23 mouse cellular contexts compared by ENCODE assay signal in the genomic region with DNA sequence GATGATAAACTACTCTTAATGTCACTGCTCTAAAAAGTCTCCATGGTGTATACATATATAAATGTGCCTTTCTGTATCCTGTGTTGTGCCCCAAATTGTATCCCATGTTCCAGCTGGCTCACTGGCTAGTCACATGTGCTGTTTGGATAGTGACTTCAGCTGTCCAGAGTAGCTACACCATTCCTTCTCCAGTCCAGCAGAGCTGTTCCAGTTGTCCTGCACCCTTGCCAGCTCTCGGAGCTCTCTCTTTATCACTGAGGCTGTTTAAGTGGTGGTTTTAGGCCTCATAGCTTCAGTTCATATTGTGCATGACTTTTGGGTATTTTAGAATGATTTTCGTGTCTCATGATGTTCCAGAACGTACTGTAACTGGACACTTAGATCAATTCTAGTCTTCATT. TPM values are rescaled to one million over a fixed set of nuclear protein-coding genes. Genes with fewer than 3 reads are reported as not detected.
DNase-seq lines count a peak whose midpoint lies in the region; ATAC-seq and TF ChIP-seq lines count a peak whose summit lies in the region.
"Had no signal": no experiment of that assay in that cellular context is flagged by ENCODE, and none has a peak within 500 bp of the region (broad histone marks: within the 10 kb centered on the region; RNA-seq: fewer than 3 reads in every experiment).

No protein-coding gene starts in this region.

- peak overlapping the region; percentile 61 for H3K27ac ChIP-seq in gastrocnemius, adult 2 months
- no peak overlapping the region for H3K27ac ChIP-seq in heart, embryonic 12.5 days (ENCODE audit: poor library complexity, severe bottlenecking)
- H3K27ac ChIP-seq in lung, postnatal 0 days (ENCODE audit: low read length), result no peak overlapping the region
- H3K27ac ChIP-seq: embryonic facial prominence, embryonic 15.5 days; heart, adult 2 months; hindbrain, embryonic 13.5 days; limb, embryonic 10.5 days; midbrain, embryonic 12.5 days had no signal

- intact Hi-C loops in gastrocnemius, adult 2 months (cut with DNase I), result no loop called here
- intact Hi-C loops in gastrocnemius, postnatal 36 days (cut with DNase I), result no loop called here
- intact Hi-C loops in heart, postnatal 10 days (cut with DNase I), result no loop called here

- H3K9ac ChIP-seq in heart, embryonic 12.5 days, result no peak overlapping the region
- H3K9ac ChIP-seq in lung, postnatal 0 days (replicated peaks; ENCODE audit: low read depth), result no peak overlapping the region
- H3K9ac ChIP-seq: embryonic facial prominence, embryonic 15.5 days; hindbrain, embryonic 13.5 days; liver, postnatal 0 days; midbrain, embryonic 12.5 days had no signal

- no peak for ATAC-seq in heart, embryonic 12.5 days (ENCODE audit: insufficient number of reproducible peaks, low FRiP score)
- ATAC-seq in lung, postnatal 0 days, result peak; percentile 46
- ATAC-seq: CD4-positive, CD25-positive, alpha-beta regulatory T cell, adult 4 months; forebrain, embryonic 14.5 days; liver, postnatal 0 days had no signal

- no peak for TF ChIP-seq POLR2A in myocyte (IDR thresholded peaks at IDR 0.05; ENCODE audit: insufficient read length, low read depth)

- TF ChIP-seq EP300 in lung, postnatal 0 days (IDR thresholded peaks at IDR 0.05), result peak; percentile 34

- H3K36me3 ChIP-seq in heart, embryonic 12.5 days, result peaks cover 16% of the 10 kb centered on the region
- H3K36me3 ChIP-seq in lung, postnatal 0 days (ENCODE audit: insufficient read depth, low read length), result no peaks in the 10 kb centered on the region
- no peaks in the 10 kb centered on the region for H3K36me3 ChIP-seq in myocyte (ENCODE audit: control insufficient read depth, insufficient read depth)

- H3K79me2 ChIP-seq in myocyte (ENCODE audit: control insufficient read depth, insufficient read depth), result no peaks in the 10 kb centered on the region

- WGBS in heart, embryonic 12.5 days, result 80% methylated on average over 3 of the region's 3 CpGs
- WGBS in lung, postnatal 0 days, result 46% methylated on average over 3 of the region's 3 CpGs

- H3K4me2 ChIP-seq in heart, embryonic 12.5 days, result no peak overlapping the region
- H3K4me2 ChIP-seq in lung, postnatal 0 days (replicated peaks; ENCODE audit: low read depth, low read length), result no peak overlapping the region
- no peak overlapping the region for H3K4me2 ChIP-seq in myocyte (ENCODE audit: low read depth)
- H3K4me2 ChIP-seq: embryonic facial prominence, embryonic 15.5 days; hindbrain, embryonic 13.5 days; midbrain, embryonic 12.5 days had no signal

- H3K4me3 ChIP-seq in gastrocnemius, adult 2 months, result no peak overlapping the region
- H3K4me3 ChIP-seq in heart, embryonic 12.5 days, result no peak overlapping the region
- no peak overlapping the region for H3K4me3 ChIP-seq in lung, postnatal 0 days (ENCODE audit: low read depth, low read length)
- no peak overlapping the region for H3K4me3 ChIP-seq in myocyte
- H3K4me3 ChIP-seq: embryonic facial prominence, embryonic 15.5 days; heart, adult 2 months; hindbrain, embryonic 13.5 days; limb, embryonic 10.5 days; midbrain, embryonic 12.5 days had no signal

- DNase-seq in gastrocnemius, adult 2 months, result peak; percentile 43
- DNase-seq in gastrocnemius, postnatal 36 days, result no peak
- DNase-seq in heart, postnatal 10 days, result peak; percentile 32 to 49
- DNase-seq in lung, postnatal 0 days (ENCODE audit: low spot score), result peak; percentile 50
- no peak for DNase-seq in lung, postnatal 36 days
- DNase-seq in right cerebral cortex, postnatal 14 days, result no peak
- DNase-seq: adrenal gland, postnatal 36 days; cerebellum, adult 9-10 months; kidney, adult 8-10 months; kidney, postnatal 10 days; liver; liver, postnatal 0 days; thymus, adult 18-20 months; thymus, postnatal 4 days had no signal

- peaks cover 23% of the 10 kb centered on the region for H3K4me1 ChIP-seq in heart, embryonic 12.5 days (replicated peaks)
- H3K4me1 ChIP-seq in lung, postnatal 0 days (ENCODE audit: insufficient read depth, low read depth, low read length), result no peaks in the 10 kb centered on the region; the same call in 1 of the 2 replicates
- H3K4me1 ChIP-seq: embryonic facial prominence, embryonic 15.5 days had no signal

- H3ac ChIP-seq in myocyte (ENCODE audit: control insufficient read depth, insufficient read length), result no peak overlapping the region

- no peak for TF ChIP-seq CTCF in gastrocnemius, adult 2 months (IDR thresholded peaks at IDR 0.05)
- no peak for TF ChIP-seq CTCF in lung, postnatal 0 days (IDR thresholded peaks at IDR 0.05)

- no peaks in the 10 kb centered on the region for H3K9me3 ChIP-seq in heart, embryonic 12.5 days (replicated peaks)
- no peaks in the 10 kb centered on the region for H3K9me3 ChIP-seq in lung, postnatal 0 days (ENCODE audit: low read length)
- H3K9me3 ChIP-seq: embryonic facial prominence, embryonic 15.5 days; hindbrain, embryonic 13.5 days; limb, embryonic 10.5 days; midbrain, embryonic 12.5 days had no signal

- H3K27me3 ChIP-seq in heart, embryonic 12.5 days (replicated peaks), result no peaks in the 10 kb centered on the region
- no peaks in the 10 kb centered on the region for H3K27me3 ChIP-seq in lung, postnatal 0 days (replicated peaks; ENCODE audit: insufficient read depth, low read length)
- no peaks in the 10 kb centered on the region for H3K27me3 ChIP-seq in myocyte (ENCODE audit: control insufficient read depth, insufficient read depth, insufficient read length)
- H3K27me3 ChIP-seq: embryonic facial prominence, embryonic 15.5 days; hindbrain, embryonic 13.5 days; midbrain, embryonic 12.5 days had no signal

TF ChIP-seq in myocyte, 11 proteins besides CTCF, POLR2A, EP300 and RAD21:
- TF ChIP-seq MYOD1 (IDR thresholded peaks at IDR 0.05; ENCODE audit: control insufficient read depth in 1 of 3, insufficient read length in 2 of 3, low read depth in 2 of 3) (peak in 1 of 3 experiments; percentile 24), POLR2AphosphoS2 (IDR thresholded peaks at IDR 0.05; ENCODE audit: insufficient read length, low read depth) (no peak), MYOG (IDR thresholded peaks at IDR 0.05; ENCODE audit: control insufficient read depth in 1 of 3, insufficient read depth in 1 of 3, insufficient read length in 2 of 3, low read depth in 2 of 3) (peak in 2 of 3 experiments; percentile 46 to 58), REST (IDR thresholded peaks at IDR 0.05; ENCODE audit: insufficient read depth, insufficient read length) (no peak)

RNA-seq across cellular contexts. Expression of gene Inpp4a, which starts 55.8 kb away (rescaled TPM):
- total RNA-seq in gastrocnemius, adult 2 months (2021), result 10 to 100 TPM; 18.0 to 19.5 TPM
- total RNA-seq in gastrocnemius, postnatal 36 days (2021), result 10 to 100 TPM; 16.3 to 21.5 TPM
- total RNA-seq in heart, postnatal 10 days (2021), result 10 to 100 TPM; 17.3 to 18.6 TPM
- 14.9 and 15.4 TPM in 2 replicates for polyA plus RNA-seq in heart, embryonic 12.5 days (2016; fragmentation: Nextera tagmentation; extraction: Ambion mirVana)
- 15.8 and 17.8 TPM in 2 replicates for polyA plus RNA-seq in lung, postnatal 0 days (2015; fragmentation: Nextera tagmentation; extraction: Ambion mirVana)
- 4.9 TPM for polyA plus RNA-seq in myocyte (2012; fragmentation: generic; extraction: Trizol)

Comparison
In these comparisons a context has a peak if more than half of its experiments do, and no peak if none do; other contexts are left out.
1. DNase-seq: peak in gastrocnemius, adult 2 months (single experiment), heart, postnatal 10 days (2 of 2) and lung, postnatal 0 days (single experiment); none in gastrocnemius, postnatal 36 days (0 of 2), lung, postnatal 36 days (single experiment) and right cerebral cortex, postnatal 14 days (single experiment).